Comparison of ENCODE assay signal across 15 mouse cellular contexts in genomic region chr3:32236766-32237165, GRCm38 (mm10).
A peak's percentile ranks its signal among the peaks of the same experiment; 100 is the strongest.
DNase-seq lines count a peak whose midpoint lies in the region; ATAC-seq and TF ChIP-seq lines count a peak whose summit lies in the region.
"Had no signal": no experiment of that assay in that cellular context is flagged by ENCODE, and none has a peak within 500 bp of the region (broad histone marks: within the 10 kb centered on the region; RNA-seq: fewer than 3 reads in every experiment).

No protein-coding gene starts in this region.

- H3K27ac ChIP-seq in forebrain, postnatal 0 days (ENCODE audit: low read depth, low read length) = no peak overlapping the region
- H3K27ac ChIP-seq in forebrain, embryonic 13.5 days = no peak overlapping the region
- no peak overlapping the region for H3K27ac ChIP-seq in lung, embryonic 14.5 days (ENCODE audit: low read depth)
- H3K27ac ChIP-seq: heart, embryonic 10.5 days; liver, embryonic 12.5 days; neural tube, embryonic 13.5 days had no signal

- no peaks in the 10 kb centered on the region for H3K9me3 ChIP-seq in forebrain, postnatal 0 days (ENCODE audit: low read length)
- no peaks in the 10 kb centered on the region for H3K9me3 ChIP-seq in forebrain, embryonic 13.5 days (replicated peaks)
- no peaks in the 10 kb centered on the region for H3K9me3 ChIP-seq in lung, embryonic 14.5 days (ENCODE audit: low read depth, low read length)
- H3K9me3 ChIP-seq: heart, embryonic 10.5 days; liver, embryonic 12.5 days had no signal

- no peak overlapping the region for H3K4me2 ChIP-seq in forebrain, postnatal 0 days (ENCODE audit: low read depth)
- no peak overlapping the region for H3K4me2 ChIP-seq in forebrain, embryonic 13.5 days
- H3K4me2 ChIP-seq in lung, embryonic 14.5 days = no peak overlapping the region
- H3K4me2 ChIP-seq: liver, embryonic 12.5 days; neural tube, embryonic 13.5 days had no signal

- no peak overlapping the region for H3K9ac ChIP-seq in forebrain, postnatal 0 days
- no peak overlapping the region for H3K9ac ChIP-seq in forebrain, embryonic 13.5 days
- no peak overlapping the region for H3K9ac ChIP-seq in lung, embryonic 14.5 days
- H3K9ac ChIP-seq: liver, embryonic 12.5 days; neural tube, embryonic 13.5 days had no signal

- no peaks in the 10 kb centered on the region for H3K4me1 ChIP-seq in forebrain, postnatal 0 days (ENCODE audit: insufficient read depth)
- no peaks in the 10 kb centered on the region for H3K4me1 ChIP-seq in forebrain, embryonic 13.5 days
- no peaks in the 10 kb centered on the region for H3K4me1 ChIP-seq in lung, embryonic 14.5 days (ENCODE audit: insufficient read depth)
- H3K4me1 ChIP-seq: heart, embryonic 10.5 days; liver, embryonic 12.5 days; megakaryocyte, embryonic 14.5 days; neural tube, embryonic 13.5 days had no signal

- no peak for ATAC-seq in forebrain, postnatal 0 days
- ATAC-seq in forebrain, embryonic 13.5 days = no peak
- ATAC-seq in lung, embryonic 14.5 days (ENCODE audit: insufficient read depth) = peak; percentile 90
- ATAC-seq: liver, embryonic 12.5 days; Patski had no signal

- 69% methylated on average over 5 of the region's 5 CpGs for whole genome bisulfite sequencing in forebrain, postnatal 0 days
- 86% methylated on average over 5 of the region's 5 CpGs for WGBS in forebrain, embryonic 13.5 days
- WGBS in lung, embryonic 14.5 days = 46% methylated on average over 5 of the region's 5 CpGs

- no peak overlapping the region for H3K4me3 ChIP-seq in forebrain, postnatal 0 days (ENCODE audit: low read depth, low read length)
- no peak overlapping the region for H3K4me3 ChIP-seq in forebrain, embryonic 13.5 days
- no peak overlapping the region for H3K4me3 ChIP-seq in lung, embryonic 14.5 days (ENCODE audit: low read depth, low read length)
- H3K4me3 ChIP-seq: heart, embryonic 10.5 days; liver, embryonic 12.5 days; megakaryocyte, embryonic 14.5 days; neural tube, embryonic 13.5 days had no signal

- no peaks in the 10 kb centered on the region for H3K36me3 ChIP-seq in forebrain, postnatal 0 days (ENCODE audit: insufficient read depth)
- H3K36me3 ChIP-seq in forebrain, embryonic 13.5 days (ENCODE audit: poor library complexity, severe bottlenecking) = no peaks in the 10 kb centered on the region
- H3K36me3 ChIP-seq in lung, embryonic 14.5 days (ENCODE audit: insufficient read depth) = no peaks in the 10 kb centered on the region
- H3K36me3 ChIP-seq: heart, embryonic 10.5 days; liver, embryonic 12.5 days; neural tube, embryonic 13.5 days had no signal

- peak; percentile 4 for DNase-seq in forebrain, postnatal 0 days
- DNase-seq in right cerebral cortex, adult 2 months (ENCODE audit: low spot score in 2 of 2) = peak; percentile 28 to 37
- DNase-seq in right cerebral cortex, postnatal 14 days = no peak
- DNase-seq in lung, embryonic 14.5 days = peak; percentile 67
- peak; percentile 45 for DNase-seq in telencephalon, adult 2 months (ENCODE audit: low read depth, low spot score)
- no peak for DNase-seq in liver
- DNase-seq in spleen, postnatal 14 days (ENCODE audit: low spot score in 2 of 2) = no peak
- DNase-seq: cerebellum, adult 9-11 months; kidney, postnatal 25 days had no signal

- TF ChIP-seq CTCF in forebrain, postnatal 0 days (IDR thresholded peaks at IDR 0.05; ENCODE audit: low read depth) = no peak
- TF ChIP-seq CTCF in lung, embryonic 14.5 days (IDR thresholded peaks at IDR 0.05; ENCODE audit: low read depth) = no peak

- H3K27me3 ChIP-seq in forebrain, postnatal 0 days (ENCODE audit: insufficient read depth, low read length) = no peaks in the 10 kb centered on the region
- H3K27me3 ChIP-seq in forebrain, embryonic 13.5 days = no peaks in the 10 kb centered on the region
- no peaks in the 10 kb centered on the region for H3K27me3 ChIP-seq in lung, embryonic 14.5 days (ENCODE audit: insufficient read depth, low read length)
- H3K27me3 ChIP-seq: liver, embryonic 12.5 days; megakaryocyte, embryonic 14.5 days; neural tube, embryonic 13.5 days; Patski had no signal

Comparison
In these comparisons a context has a peak if more than half of its experiments do, and no peak if none do; other contexts are left out.
1. DNase-seq: peak in forebrain, postnatal 0 days (single experiment), right cerebral cortex, adult 2 months (2 of 2), lung, embryonic 14.5 days (single experiment) and telencephalon, adult 2 months (single experiment); none in right cerebral cortex, postnatal 14 days (single experiment), liver (single experiment) and spleen, postnatal 14 days (0 of 2).